Mouse (Mus musculus) G1E (cell line): ENCODE measurements at regions not wholly inside any gene's neighbourhood (a gene's known extent, or its start where the extent isn't known, plus 50 kb on each side); places are given as distances from the start of the nearest gene placed in this dataset.

ENCODE experiments used
- CTCF ChIP-seq: IDR thresholded peaks from 2 replicates; pipeline ENCODE4 v1.5.1; 2012; ENCODE audit warnings: low read depth, low read length, inconsistent platforms, mixed read lengths
- GATA1 ChIP-seq: IDR thresholded peaks from 2 replicates; pipeline ENCODE4 v1.6.1; 2012; ENCODE audit warnings: borderline replicate concordance, low read length, inconsistent platforms, mixed read lengths
- POLR2AphosphoS5 ChIP-seq: IDR thresholded peaks from 2 replicates; pipeline ENCODE4 v1.6.1; 2012; ENCODE audit warnings: low read depth, low read length, inconsistent platforms; ENCODE audit not compliant: insufficient replicate concordance
- TAL1 ChIP-seq: conservative IDR thresholded peaks from 2 replicates; pipeline ENCODE4 v1.6.1; 2012; ENCODE audit warnings: low read depth, low read length, inconsistent platforms, mixed read lengths

DNA sequence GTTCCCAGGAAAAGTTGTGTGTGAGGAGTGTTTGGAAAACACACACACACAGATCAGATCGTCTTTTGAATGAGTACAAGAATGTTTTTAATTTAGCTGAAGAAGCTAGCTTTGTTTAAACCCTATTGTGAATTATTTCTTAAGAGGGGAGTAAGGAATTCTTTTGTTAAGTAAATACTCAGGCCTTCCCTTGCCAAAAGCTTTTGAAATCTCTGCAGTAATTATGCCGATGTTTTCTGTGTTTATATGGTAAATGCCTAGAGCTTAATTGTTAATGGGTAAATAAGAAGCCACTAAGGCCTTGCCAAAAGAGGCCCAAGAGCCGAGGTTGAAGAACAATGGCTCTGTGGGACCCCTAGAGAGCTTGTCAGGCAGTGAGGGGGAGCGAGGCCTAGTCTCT is 638.3 kb upstream of the Adam5 start:
- TF ChIP-seq CTCF (no peak), TAL1 (no peak), POLR2AphosphoS5 (no peak), GATA1 (no peak)
